Mouse (Mus musculus) intestine, embryonic 16.5 days (tissue): ENCODE measurements around the gene Pllp. TPM values are rescaled to one million over a fixed set of nuclear protein-coding genes. Genes with fewer than 3 reads are reported as not detected.

Experiments
- ATAC-seq: fragments of 200-750 bp; cut with Nextera tagmentation; 2 replicates; pipeline ENCODE4 v1.8.0; 2017; ENCODE audit warnings: moderate TSS enrichment, moderate library complexity
- H3K27ac ChIP-seq: fragments of 300-500 bp; sonication (generic); 2 replicates; pipeline ENCODE4 v1.5.1; 2014; ENCODE audit warnings: mild to moderate bottlenecking, low read length
- H3K27me3 ChIP-seq: fragments of 300-500 bp; sonication (generic); replicated peaks from 2 replicates; pipeline ENCODE4 v1.6.1; 2014; ENCODE audit warnings: low read length, control low read depth, mixed read lengths; ENCODE audit not compliant: control insufficient read depth, insufficient read depth
- H3K36me3 ChIP-seq: fragments of 300-500 bp; sonication (generic); 2 replicates; pipeline ENCODE4 v1.6.1; 2014; ENCODE audit warnings: low read length, control low read depth; ENCODE audit not compliant: control insufficient read depth, insufficient read depth
- H3K4me1 ChIP-seq: fragments of 300-500 bp; sonication (generic); 2 replicates; pipeline ENCODE4 v1.6.1; 2014; ENCODE audit warnings: low read length, control low read depth, mixed read lengths; ENCODE audit not compliant: control insufficient read depth, insufficient read depth
- H3K4me2 ChIP-seq: fragments of 300-500 bp; sonication (generic); 2 replicates; pipeline ENCODE4 v1.6.1; 2014; ENCODE audit warnings: low read depth, low read length, control low read depth
- H3K4me3 ChIP-seq: fragments of 300-500 bp; sonication (generic); 2 replicates; pipeline ENCODE4 v1.5.1; 2014; ENCODE audit warnings: mild to moderate bottlenecking, low read length
- H3K9ac ChIP-seq: fragments of 300-500 bp; sonication (generic); 2 replicates; pipeline ENCODE4 v1.6.1; 2014; ENCODE audit warnings: low read depth, low read length
- H3K9me3 ChIP-seq: fragments of 300-500 bp; sonication (generic); 2 replicates; pipeline ENCODE4 v1.6.1; 2016; ENCODE audit warnings: low read length, control low read depth; ENCODE audit not compliant: control insufficient read depth
- WGBS: fragments of 180-500 bp; shearing (Covaris S2); extraction: QIAGEN DNeasy Blood & Tissue Kit; methylation state at CpG from one replicate; pipeline ENCODE4 v1.1.7; 2014; 5-methylcytosine and 5-hydroxymethylcytosine counted together
- polyA plus RNA-seq: library from polyadenylated mRNA; unstranded; fragments of >200 nt; fragmentation: Nextera tagmentation; extraction: Ambion mirVana; gene quantifications from 2 replicates; pipeline ENCODE4 v1.2.1, GENCODE M21; 2015

Pllp gene
- polyA plus RNA-seq, result 55.6 and 64.0 TPM in 2 replicates

DNA sequence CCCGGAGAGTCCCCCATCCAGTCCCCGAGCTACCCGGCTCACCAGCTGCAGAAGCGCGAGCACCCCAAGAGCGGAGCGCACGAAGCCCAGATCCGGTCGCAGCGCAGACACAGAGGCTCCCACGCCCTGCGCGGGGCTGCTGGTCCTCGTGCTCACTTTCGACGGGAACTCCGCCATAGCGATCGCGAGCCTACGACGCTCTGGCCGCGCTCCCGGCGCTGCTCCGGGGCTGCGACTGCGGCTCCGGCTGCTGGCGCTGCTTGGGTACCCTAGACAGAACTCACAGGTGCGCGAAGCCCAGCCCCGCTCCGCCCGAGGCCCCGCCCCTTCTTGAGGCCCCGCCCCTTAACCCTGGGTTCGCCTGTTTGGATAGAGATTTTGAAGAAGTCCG is at the start of gene Pllp:
Pllp (minus strand) TSS at position 285 of the 391 bp plus-strand sequence.
- Histone ChIP-seq H3K27me3 (peaks cover 18% of the 10 kb centered on the region), H3K36me3 (no peaks in the 10 kb centered on the region), H3K4me1 (peaks cover 9% of the 10 kb centered on the region), H3K4me3 (peak within 1 kb of the TSS; percentile 64), H3K9me3 (no peaks in the 10 kb centered on the region), H3K27ac (peak within 1 kb of the TSS; percentile 44; the same call in 1 of the 2 replicates), H3K4me2 (peak within 1 kb of the TSS; percentile 85), H3K9ac (peak within 1 kb of the TSS; percentile 68)
- ATAC-seq, result peak; percentile 88
- under 1% methylated on average over 41 of the region's 41 CpGs for WGBS

- no peaks in the 10 kb centered on the region for H3K27me3 ChIP-seq
- no peaks in the 10 kb centered on the region for H3K4me1 ChIP-seq
- no peaks in the 10 kb centered on the region for H3K36me3 ChIP-seq
- no peak within 1 kb of the TSS for H3K9ac ChIP-seq
- no peaks in the 10 kb centered on the region for H3K9me3 ChIP-seq
- ATAC-seq, result no peak
- no peak within 1 kb of the TSS for H3K27ac ChIP-seq
- 90% methylated on average over 7 of the region's 7 CpGs for WGBS
- no peak within 1 kb of the TSS for H3K4me2 ChIP-seq
- no peak within 1 kb of the TSS for H3K4me3 ChIP-seq
Measured at GRCm38 (mm10) chr8:94745476-94746184, 49.6 kb upstream of the Pllp start, which contains the start of gene Ccl22. Ccl22 (plus strand) TSS chr8:94745590.

DNA sequence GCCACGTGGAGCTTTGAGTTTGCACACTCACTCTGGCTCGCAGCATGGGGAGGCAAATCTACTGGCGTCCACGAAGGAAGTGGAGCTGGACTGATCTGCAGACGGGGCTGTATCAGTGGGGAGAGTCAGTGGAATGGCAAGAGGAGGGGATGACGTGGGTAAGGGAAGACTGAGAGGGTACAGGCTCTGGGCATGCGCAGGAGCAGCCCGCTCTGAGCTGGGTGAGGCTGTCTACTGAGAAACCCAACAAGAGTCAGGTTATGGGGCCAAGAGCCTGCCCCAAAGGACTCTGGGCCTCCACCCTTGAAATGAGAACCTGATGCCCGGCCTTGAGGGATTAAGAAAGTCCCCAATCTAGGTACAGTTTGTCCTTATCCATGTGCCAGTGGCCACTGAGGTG is 48.9 kb upstream of the Pllp start:
- no peak overlapping the region for H3K27ac ChIP-seq
- H3K27me3 ChIP-seq, result no peaks in the 10 kb centered on the region
- ATAC-seq, result no peak
- H3K4me3 ChIP-seq, result no peak overlapping the region
- H3K9me3 ChIP-seq, result no peaks in the 10 kb centered on the region
- H3K9ac ChIP-seq, result no peak overlapping the region
- H3K4me1 ChIP-seq, result no peaks in the 10 kb centered on the region
- no peak overlapping the region for H3K4me2 ChIP-seq
- no peaks in the 10 kb centered on the region for H3K36me3 ChIP-seq
- WGBS, result 76% methylated on average over 9 of the region's 9 CpGs

DNA sequence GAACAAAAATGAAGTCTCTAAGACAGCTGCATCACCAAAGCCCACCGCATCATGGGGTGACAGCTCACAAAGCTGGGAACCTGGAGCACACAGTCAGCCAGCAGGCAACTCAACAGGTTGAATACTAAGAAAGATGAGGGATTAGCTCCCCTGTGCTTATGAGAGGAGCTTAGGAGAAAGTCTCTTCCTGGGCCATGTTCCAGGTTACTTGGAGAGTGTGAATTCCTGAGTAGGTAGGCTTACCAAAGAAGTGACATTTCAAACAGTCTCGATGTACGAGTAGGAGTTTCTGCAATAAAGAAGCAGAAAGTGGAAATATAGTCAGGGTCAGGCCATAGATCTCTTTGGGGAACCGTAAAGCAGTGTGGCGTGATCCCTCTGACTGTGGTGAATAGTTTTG is 48.4 kb upstream of the Pllp start:
- Histone ChIP-seq H3K9ac (no peak overlapping the region), H3K27me3 (no peaks in the 10 kb centered on the region), H3K4me2 (no peak overlapping the region), H3K4me1 (no peaks in the 10 kb centered on the region), H3K27ac (no peak overlapping the region), H3K9me3 (no peaks in the 10 kb centered on the region), H3K4me3 (no peak overlapping the region), H3K36me3 (no peaks in the 10 kb centered on the region)
- 83% methylated on average over 5 of the region's 5 CpGs for WGBS
- no peak for ATAC-seq

DNA sequence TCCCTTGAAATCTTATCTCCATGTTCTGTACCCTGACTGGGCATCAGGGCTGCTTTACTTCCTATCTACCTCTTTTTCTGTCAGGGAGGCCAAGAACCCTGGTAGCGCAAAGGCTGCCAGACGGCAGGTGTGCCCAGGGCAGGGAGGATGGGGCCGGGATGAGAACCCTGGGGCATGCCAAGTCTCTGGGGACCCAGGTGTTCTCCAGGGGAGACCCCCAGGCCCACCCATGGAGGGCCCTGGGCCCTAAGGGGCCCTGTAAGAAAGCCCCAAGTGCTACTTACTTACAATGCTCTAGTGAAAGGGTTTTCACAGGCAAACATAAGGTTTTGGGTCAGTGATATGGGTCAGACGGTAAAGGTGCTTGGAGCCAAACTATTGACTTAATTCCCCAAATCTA is 45.6 kb upstream of the Pllp start:
- H3K9me3 ChIP-seq, result no peaks in the 10 kb centered on the region
- H3K27ac ChIP-seq, result no peak overlapping the region
- H3K36me3 ChIP-seq, result no peaks in the 10 kb centered on the region
- no peak overlapping the region for H3K9ac ChIP-seq
- 93% methylated on average over 4 of the region's 4 CpGs for WGBS
- H3K4me2 ChIP-seq, result no peak overlapping the region
- H3K27me3 ChIP-seq, result no peaks in the 10 kb centered on the region
- H3K4me3 ChIP-seq, result no peak overlapping the region
- no peaks in the 10 kb centered on the region for H3K4me1 ChIP-seq
- ATAC-seq, result no peak

GRCm38 (mm10) chr8:94740591-94740990 is 44.5 kb upstream of the Pllp start:
- Histone ChIP-seq H3K9ac (no peak overlapping the region), H3K36me3 (no peaks in the 10 kb centered on the region), H3K4me3 (no peak overlapping the region), H3K27me3 (no peaks in the 10 kb centered on the region), H3K9me3 (no peaks in the 10 kb centered on the region), H3K27ac (no peak overlapping the region), H3K4me1 (0 out of 2 replicates have a peak, but pooled peaks cover 3% of the 10 kb centered on the region), H3K4me2 (no peak overlapping the region)
- 86% methylated on average over 3 of the region's 3 CpGs for WGBS
- ATAC-seq, result no peak

- H3K27me3 ChIP-seq, result no peaks in the 10 kb centered on the region
- no peak overlapping the region for H3K4me3 ChIP-seq
- H3K27ac ChIP-seq, result no peak overlapping the region
- H3K36me3 ChIP-seq, result no peaks in the 10 kb centered on the region
- no peak overlapping the region for H3K4me2 ChIP-seq
- no peak overlapping the region for H3K9ac ChIP-seq
- ATAC-seq, result no peak
- WGBS, result 75% methylated on average over 6 of the region's 6 CpGs
- no peaks in the 10 kb centered on the region for H3K9me3 ChIP-seq
- 0 out of 2 replicates have a peak, but pooled peaks cover 3% of the 10 kb centered on the region for H3K4me1 ChIP-seq
Measured at GRCm38 (mm10) chr8:94739829-94740228, 43.8 kb upstream of the Pllp start.

GRCm38 (mm10) chr8:94735426-94736094 is 39.5 kb upstream of the Pllp start:
- H3K9ac ChIP-seq, result no peak overlapping the region
- 54% methylated on average over 5 of the region's 5 CpGs for WGBS
- H3K4me3 ChIP-seq, result no peak overlapping the region
- H3K4me2 ChIP-seq, result no peak overlapping the region
- no peak for ATAC-seq
- H3K9me3 ChIP-seq, result no peaks in the 10 kb centered on the region
- peaks cover 10% of the 10 kb centered on the region; the same call in 1 of the 2 replicates for H3K4me1 ChIP-seq
- no peak overlapping the region for H3K27ac ChIP-seq
- H3K36me3 ChIP-seq, result no peaks in the 10 kb centered on the region
- H3K27me3 ChIP-seq, result no peaks in the 10 kb centered on the region

DNA sequence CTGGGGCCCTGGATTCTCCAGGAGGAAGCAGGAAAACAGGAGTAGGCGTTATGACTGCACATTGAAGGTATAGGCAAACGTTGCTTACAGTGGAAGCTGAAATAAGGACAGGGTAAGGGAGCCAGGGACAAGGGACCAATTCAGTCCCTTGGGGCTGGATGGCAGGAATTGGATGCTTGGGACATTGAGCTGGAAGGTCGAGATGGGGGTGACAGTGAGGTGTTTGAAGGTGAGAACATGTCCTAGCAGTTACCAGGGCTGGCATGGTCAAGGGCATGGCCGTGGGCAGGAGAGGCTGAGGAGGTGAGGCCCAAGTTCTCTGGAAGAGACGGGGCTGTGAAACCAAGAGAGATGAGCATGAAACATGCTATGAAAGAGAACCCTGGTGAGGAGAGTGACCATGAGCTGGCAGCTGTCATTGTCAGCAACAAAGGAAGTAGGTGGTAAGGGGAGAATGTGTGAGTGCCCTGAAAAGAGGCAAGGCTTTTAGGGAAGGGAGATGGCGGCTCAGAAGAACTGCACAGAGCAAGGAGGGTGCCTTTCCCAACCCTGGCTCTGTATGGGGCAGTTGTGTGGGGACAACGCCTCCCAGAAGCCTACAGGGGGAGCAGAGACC is 38.8 kb upstream of the Pllp start:
- no peaks in the 10 kb centered on the region for H3K9me3 ChIP-seq
- no peak for ATAC-seq
- H3K4me1 ChIP-seq, result peaks cover 10% of the 10 kb centered on the region; the same call in 1 of the 2 replicates
- no peak overlapping the region for H3K9ac ChIP-seq
- WGBS, result 81% methylated on average over 7 of the region's 7 CpGs
- H3K27ac ChIP-seq, result no peak overlapping the region
- no peak overlapping the region for H3K4me2 ChIP-seq
- no peaks in the 10 kb centered on the region for H3K27me3 ChIP-seq
- no peaks in the 10 kb centered on the region for H3K36me3 ChIP-seq
- no peak overlapping the region for H3K4me3 ChIP-seq
